Mouse (Mus musculus) kidney, adult 8-10 months (tissue): ENCODE data around the gene Neu3.

Experiments used
- DNase-seq, 2 experiments: peaks; one replicate each; pipeline ENCODE4 v3.0.0; 2022

The Neu3 gene

GRCm38 (mm10) chr7:99790816-99791215 is 37.4 kb downstream of the Neu3 start:
- no peak for DNase-seq

DNA sequence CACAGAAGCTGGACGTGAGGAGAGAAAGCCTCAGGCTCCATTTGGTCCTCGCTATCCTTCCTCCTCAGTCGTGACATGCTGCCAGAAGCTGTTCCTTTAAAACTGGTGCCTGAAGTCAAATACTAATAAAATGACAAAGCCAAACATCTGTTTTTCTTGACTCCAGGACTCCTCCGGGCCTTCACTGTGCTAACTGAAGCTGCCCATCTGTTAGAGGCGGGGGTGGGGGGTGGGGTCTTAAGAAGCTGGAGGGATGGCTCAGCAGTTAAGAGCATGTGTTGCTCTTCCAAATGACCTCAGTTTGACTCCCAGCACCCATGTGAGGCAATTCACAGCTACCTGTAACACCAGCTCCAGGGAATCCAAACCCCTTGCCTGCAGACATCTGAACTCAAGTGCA is 39.7 kb downstream of the Neu3 start:
- DNase-seq = no peak

DNA sequence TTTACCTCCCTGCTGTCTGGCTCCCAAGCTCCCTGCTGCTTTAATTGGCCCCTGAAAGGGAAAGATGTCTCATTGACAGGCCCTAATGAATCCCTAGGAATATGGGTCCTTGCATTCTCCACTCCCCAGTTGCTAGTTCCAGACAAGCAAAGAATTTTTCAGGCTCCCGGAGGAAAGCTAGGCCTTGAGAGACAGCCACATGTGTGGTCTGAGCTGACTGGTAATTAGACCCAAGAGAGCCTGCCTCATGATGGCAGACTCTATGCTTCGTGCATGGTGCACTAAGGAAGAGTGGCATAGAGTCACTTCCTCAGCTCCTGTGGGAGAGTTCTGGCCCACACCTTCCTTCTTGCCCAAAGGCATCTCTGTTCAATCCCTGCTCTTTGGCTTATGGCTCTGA is 40.3 kb downstream of the Neu3 start:
- DNase-seq = no peak

DNA sequence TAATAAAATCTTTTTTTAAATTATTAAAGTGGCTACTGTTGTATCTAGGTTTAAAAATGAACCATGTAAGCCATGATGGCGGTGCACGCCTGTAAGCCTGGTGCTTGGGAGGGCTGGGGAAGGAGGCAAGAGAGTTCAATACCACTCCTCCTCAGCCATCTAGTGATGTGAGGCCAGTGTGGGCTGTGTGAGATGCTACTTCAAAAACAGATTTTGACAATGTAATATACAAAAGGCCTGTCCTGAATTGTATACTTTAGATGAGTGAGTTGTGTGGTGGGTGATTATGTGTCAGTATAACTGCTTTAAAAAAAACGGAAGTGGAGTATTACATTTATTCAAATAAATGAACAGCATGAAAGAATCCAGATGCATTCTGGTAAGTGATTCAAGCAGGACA is 41.4 kb downstream of the Neu3 start:
- DNase-seq = no peak

- no peak for DNase-seq
Observed at GRCm38 (mm10) chr7:99785553-99785952, 42.7 kb downstream of the Neu3 start.

- no peak for DNase-seq
Observed at GRCm38 (mm10) chr7:99783421-99783820, 44.8 kb downstream of the Neu3 start.

- no peak for DNase-seq
Observed at GRCm38 (mm10) chr7:99781916-99782315, 46.3 kb downstream of the Neu3 start.

- DNase-seq = no peak
Observed at GRCm38 (mm10) chr7:99781385-99781784, 46.8 kb downstream of the Neu3 start.

DNA sequence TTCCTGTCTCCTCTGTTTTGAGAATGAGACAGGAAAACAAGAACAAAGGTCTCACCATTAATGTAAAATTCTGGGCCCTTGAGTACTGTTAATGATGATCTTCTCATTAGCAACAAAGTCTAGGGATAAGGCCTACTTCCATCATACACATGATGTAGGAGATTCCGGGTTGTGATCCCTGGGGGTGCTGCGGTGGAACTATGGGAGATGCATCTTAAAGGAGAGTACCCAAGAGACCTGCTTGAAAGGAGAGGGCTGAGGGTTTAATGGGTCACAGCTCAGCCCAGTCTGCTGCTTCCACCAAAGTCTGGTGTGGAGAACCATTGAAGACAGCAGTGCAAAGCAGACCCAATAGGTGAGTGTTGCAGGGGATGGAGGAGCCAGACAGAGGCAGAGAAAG is 65.0 kb downstream of the Neu3 start, which contains the start of gene Olfr521:
TSS of gene Olfr521 (plus strand) at position 301 of the 400 bp plus-strand sequence.
- no peak for DNase-seq
